Mouse (Mus musculus): ENCODE results near the gene Ddrgk1. TPM values are rescaled to one million over a fixed set of nuclear protein-coding genes. Genes with fewer than 3 reads are reported as not detected.
"Not testable (repeated sequence)": the region's sequence is repeated elsewhere in the genome, so short reads cannot be mapped to it uniquely, and the experiment has no call there.

Gene Ddrgk1
- polyA plus RNA-seq, 1 experiment from 2014 or later = 65.7 TPM

GRCm38 (mm10) chr2:130658530-130658929 is 5.9 kb downstream of the Ddrgk1 start:
- Histone ChIP-seq H3K9ac (replicated peaks; ENCODE audit: low read depth, low read length) (no peak overlapping the region), H3K4me2 (replicated peaks; ENCODE audit: low read depth, low read length) (no peak overlapping the region), H3K36me3 (ENCODE audit: control insufficient read depth, insufficient read depth, low read length) (peaks cover 73% of the 10 kb centered on the region), H3K9me3 (ENCODE audit: control insufficient read depth, low read depth, low read length) (no peaks in the 10 kb centered on the region), H3K4me3 (ENCODE audit: low read depth, low read length) (no peak overlapping the region), H3K4me1 (ENCODE audit: control insufficient read depth, insufficient read depth, low read length) (peaks cover 8% of the 10 kb centered on the region; the same call in 1 of the 2 replicates), H3K27me3 (ENCODE audit: control insufficient read depth, insufficient read depth, low read length) (no peaks in the 10 kb centered on the region), H3K27ac (ENCODE audit: low read length) (no peak overlapping the region)
- no peak for ATAC-seq (ENCODE audit: insufficient number of reproducible peaks, insufficient read depth, low FRiP score, low read depth)
- 97% methylated on average over 10 of the region's 10 CpGs for WGBS

DNA sequence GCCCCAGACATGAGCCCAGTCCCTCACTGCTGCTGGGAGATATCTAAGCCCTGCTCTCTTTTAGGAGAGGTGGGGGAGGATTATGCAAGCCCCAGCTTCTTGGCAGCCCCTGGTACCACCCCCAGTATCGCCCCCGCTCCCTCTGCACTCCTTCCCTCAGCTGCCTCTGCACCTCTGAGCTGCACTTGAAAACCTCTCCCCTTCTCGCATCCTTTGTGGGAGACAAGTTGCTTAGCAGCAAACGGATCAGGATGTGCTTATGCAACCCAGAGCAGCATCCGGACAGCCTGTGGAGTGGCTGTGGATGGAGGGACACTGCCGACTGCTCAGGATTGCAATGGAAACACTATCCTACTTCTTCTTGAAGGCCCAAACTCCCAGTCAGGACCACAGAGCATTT is 6.9 kb downstream of the Ddrgk1 start:
- H3K4me1 ChIP-seq (ENCODE audit: control insufficient read depth, insufficient read depth, low read length) = no peaks in the 10 kb centered on the region
- WGBS = 84% methylated on average over 6 of the region's 6 CpGs
- H3K4me3 ChIP-seq (ENCODE audit: low read depth, low read length) = no peak overlapping the region
- H3K27ac ChIP-seq (ENCODE audit: low read length) = no peak overlapping the region
- H3K27me3 ChIP-seq (ENCODE audit: control insufficient read depth, insufficient read depth, low read length) = no peaks in the 10 kb centered on the region
- ATAC-seq (ENCODE audit: insufficient number of reproducible peaks, insufficient read depth, low FRiP score, low read depth) = no peak
- no peaks in the 10 kb centered on the region for H3K9me3 ChIP-seq (ENCODE audit: control insufficient read depth, low read depth, low read length)
- no peak overlapping the region for H3K9ac ChIP-seq (replicated peaks; ENCODE audit: low read depth, low read length)
- peaks cover 80% of the 10 kb centered on the region for H3K36me3 ChIP-seq (ENCODE audit: control insufficient read depth, insufficient read depth, low read length)
- H3K4me2 ChIP-seq (replicated peaks; ENCODE audit: low read depth, low read length) = no peak overlapping the region

GRCm38 (mm10) chr2:130656536-130656935 is 7.9 kb downstream of the Ddrgk1 start:
- 93% methylated on average over 9 of the region's 9 CpGs for WGBS
- ATAC-seq (ENCODE audit: insufficient number of reproducible peaks, insufficient read depth, low FRiP score, low read depth) = no peak
- peaks cover 77% of the 10 kb centered on the region for H3K36me3 ChIP-seq (ENCODE audit: control insufficient read depth, insufficient read depth, low read length)

DNA sequence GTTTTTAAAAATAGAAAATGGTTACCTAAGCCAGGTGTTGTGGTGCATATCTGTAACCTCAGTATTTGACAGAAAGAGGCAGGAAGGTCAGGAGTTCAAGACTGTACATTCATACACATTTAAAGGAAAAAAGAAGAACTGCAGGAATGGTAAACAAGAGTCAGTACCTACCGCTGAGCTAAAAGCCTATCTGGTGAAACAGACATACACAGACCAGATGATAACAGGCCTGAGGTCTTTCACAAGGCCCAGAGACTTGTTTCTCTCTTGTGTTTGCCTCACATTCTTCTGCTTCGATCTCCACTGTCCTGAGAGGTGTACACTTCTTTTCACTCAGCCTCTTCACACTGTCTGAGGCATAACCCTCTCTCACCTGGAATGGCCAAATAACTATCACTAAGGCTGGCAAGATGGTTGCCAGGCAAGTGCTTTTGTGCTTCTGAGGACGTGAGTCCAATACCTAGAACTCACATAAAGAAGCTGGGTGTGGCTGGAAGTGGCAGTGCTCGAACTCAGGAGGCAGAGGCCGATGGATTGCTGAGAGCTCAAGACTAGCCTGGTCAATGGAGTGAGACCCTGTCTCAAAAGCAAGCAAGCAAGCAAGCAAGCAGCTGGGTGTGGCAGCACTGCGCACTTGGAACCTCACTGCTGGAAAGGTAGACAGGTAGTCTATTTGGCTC is 8.7 kb downstream of the Ddrgk1 start:
- WGBS = 86% methylated on average over 6 of the region's 6 CpGs
- H3K9me3 ChIP-seq (ENCODE audit: control insufficient read depth, low read depth, low read length) = no peaks in the 10 kb centered on the region
- no peaks in the 10 kb centered on the region for H3K27me3 ChIP-seq (ENCODE audit: control insufficient read depth, insufficient read depth, low read length)
- no peak overlapping the region for H3K4me2 ChIP-seq (replicated peaks; ENCODE audit: low read depth, low read length)
- H3K9ac ChIP-seq (replicated peaks; ENCODE audit: low read depth, low read length) = no peak overlapping the region
- no peak for ATAC-seq (ENCODE audit: insufficient number of reproducible peaks, insufficient read depth, low FRiP score, low read depth)
- peaks cover 70% of the 10 kb centered on the region for H3K36me3 ChIP-seq (ENCODE audit: control insufficient read depth, insufficient read depth, low read length)
- no peak overlapping the region for H3K27ac ChIP-seq (ENCODE audit: low read length)
- no peak overlapping the region for H3K4me3 ChIP-seq (ENCODE audit: low read depth, low read length)
- no peaks in the 10 kb centered on the region for H3K4me1 ChIP-seq (ENCODE audit: control insufficient read depth, insufficient read depth, low read length)

More at GRCm38 (mm10) chr2:130656536-130656935, 7.9 kb downstream of the Ddrgk1 start:
- H3K9me3 ChIP-seq (ENCODE audit: control insufficient read depth, low read depth, low read length) = no peaks in the 10 kb centered on the region
- H3K4me3 ChIP-seq (ENCODE audit: low read depth, low read length) = no peak overlapping the region
- H3K27me3 ChIP-seq (ENCODE audit: control insufficient read depth, insufficient read depth, low read length) = no peaks in the 10 kb centered on the region
- no peak overlapping the region for H3K4me2 ChIP-seq (replicated peaks; ENCODE audit: low read depth, low read length)
- H3K27ac ChIP-seq (ENCODE audit: low read length) = no peak overlapping the region
- H3K9ac ChIP-seq (replicated peaks; ENCODE audit: low read depth, low read length) = no peak overlapping the region
- no peaks in the 10 kb centered on the region for H3K4me1 ChIP-seq (ENCODE audit: control insufficient read depth, insufficient read depth, low read length)

GRCm38 (mm10) chr2:130653760-130654159 is 10.7 kb downstream of the Ddrgk1 start:
- Histone ChIP-seq H3K27me3 (ENCODE audit: control insufficient read depth, insufficient read depth, low read length) (no peaks in the 10 kb centered on the region), H3K9me3 (ENCODE audit: control insufficient read depth, low read depth, low read length) (no peaks in the 10 kb centered on the region), H3K4me1 (ENCODE audit: control insufficient read depth, insufficient read depth, low read length) (no peaks in the 10 kb centered on the region), H3K9ac (replicated peaks; ENCODE audit: low read depth, low read length) (no peak overlapping the region), H3K4me2 (replicated peaks; ENCODE audit: low read depth, low read length) (no peak overlapping the region), H3K27ac (ENCODE audit: low read length) (no peak overlapping the region), H3K4me3 (ENCODE audit: low read depth, low read length) (no peak overlapping the region), H3K36me3 (ENCODE audit: control insufficient read depth, insufficient read depth, low read length) (peaks cover 55% of the 10 kb centered on the region)
- WGBS = 82% methylated on average over 1 of the region's 1 CpGs
- no peak for ATAC-seq (ENCODE audit: insufficient number of reproducible peaks, insufficient read depth, low FRiP score, low read depth)

DNA sequence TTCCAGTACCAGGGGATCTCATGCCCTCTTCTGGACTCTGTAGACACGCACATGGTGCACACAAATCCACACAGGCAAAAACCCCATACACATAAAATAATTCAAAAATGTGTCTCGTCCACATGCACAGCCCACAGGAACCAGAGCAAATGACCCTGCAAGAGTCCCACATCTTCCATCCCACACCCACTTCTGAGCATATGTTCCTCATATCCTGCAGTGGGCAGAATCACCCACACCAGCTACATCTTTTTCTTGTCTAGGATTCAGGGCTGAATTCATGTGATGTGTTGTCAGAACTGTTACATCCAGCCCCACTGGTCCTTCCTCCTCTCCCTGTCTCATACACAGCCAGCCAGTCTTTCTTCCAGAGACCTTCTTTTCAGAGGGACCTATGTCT is 11.2 kb downstream of the Ddrgk1 start:
- no peak for ATAC-seq (ENCODE audit: insufficient number of reproducible peaks, insufficient read depth, low FRiP score, low read depth)
- H3K36me3 ChIP-seq (ENCODE audit: control insufficient read depth, insufficient read depth, low read length) = peaks cover 52% of the 10 kb centered on the region
- WGBS = 89% methylated on average over 2 of the region's 2 CpGs

DNA sequence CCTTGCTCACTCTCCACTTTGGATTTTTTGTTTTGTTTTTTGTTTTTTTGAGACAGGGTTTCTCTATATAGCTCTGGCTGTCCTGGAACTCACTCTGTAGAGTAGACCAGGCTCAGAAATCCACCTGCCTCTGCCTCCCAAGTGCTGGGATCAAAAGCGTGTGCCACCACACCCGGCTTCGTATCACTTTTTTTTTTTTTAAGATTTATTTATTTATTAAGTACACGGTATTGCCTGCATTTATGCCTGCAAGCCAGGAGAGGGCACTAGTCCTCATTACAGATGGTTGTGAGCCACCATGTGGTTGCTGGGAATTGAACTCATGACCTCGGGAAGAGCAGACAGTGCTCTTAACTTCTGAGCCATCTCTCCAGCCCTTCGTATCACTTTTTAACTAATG is 15.4 kb downstream of the Ddrgk1 start:
- WGBS = 80% methylated on average over 6 of the region's 6 CpGs
- H3K4me3 ChIP-seq (ENCODE audit: low read depth, low read length); H3K9ac ChIP-seq (replicated peaks; ENCODE audit: low read depth, low read length); H3K27ac ChIP-seq (ENCODE audit: low read length); ATAC-seq (ENCODE audit: insufficient number of reproducible peaks, insufficient read depth, low FRiP score, low read depth); H3K9me3 ChIP-seq (ENCODE audit: control insufficient read depth, low read depth, low read length); H3K27me3 ChIP-seq (ENCODE audit: control insufficient read depth, insufficient read depth, low read length); H3K4me2 ChIP-seq (replicated peaks; ENCODE audit: low read depth, low read length); H3K4me1 ChIP-seq (ENCODE audit: control insufficient read depth, insufficient read depth, low read length): not testable (repeated sequence)
- H3K36me3 ChIP-seq (ENCODE audit: control insufficient read depth, insufficient read depth, low read length) = peaks cover 16% of the 10 kb centered on the region

More for the DNA sequence above, 11.2 kb downstream of the Ddrgk1 start:
- no peak overlapping the region for H3K27ac ChIP-seq (ENCODE audit: low read length)
- H3K9ac ChIP-seq (replicated peaks; ENCODE audit: low read depth, low read length) = no peak overlapping the region
- no peak overlapping the region for H3K4me3 ChIP-seq (ENCODE audit: low read depth, low read length)
- no peaks in the 10 kb centered on the region for H3K27me3 ChIP-seq (ENCODE audit: control insufficient read depth, insufficient read depth, low read length)
- no peaks in the 10 kb centered on the region for H3K9me3 ChIP-seq (ENCODE audit: control insufficient read depth, low read depth, low read length)
- H3K4me2 ChIP-seq (replicated peaks; ENCODE audit: low read depth, low read length) = no peak overlapping the region
- H3K4me1 ChIP-seq (ENCODE audit: control insufficient read depth, insufficient read depth, low read length) = no peaks in the 10 kb centered on the region

DNA sequence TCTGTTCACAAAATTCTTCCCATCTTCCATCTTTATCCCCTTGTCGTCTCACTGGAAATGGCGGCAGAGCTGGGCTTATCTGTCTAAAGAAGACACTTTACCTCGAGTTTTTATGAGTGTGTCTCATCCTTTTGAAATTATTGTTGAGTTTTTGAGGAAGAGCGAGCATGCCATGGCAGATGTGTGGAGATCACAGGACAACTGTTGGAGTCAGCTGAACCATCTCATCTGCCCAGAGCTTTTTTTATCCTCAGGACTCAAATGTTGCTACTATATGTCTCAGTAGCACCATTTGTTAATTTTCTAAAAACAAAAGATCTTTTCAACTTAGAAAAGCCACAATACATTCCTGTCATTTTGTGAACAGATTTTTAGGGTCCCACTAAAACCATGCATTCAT is 19.3 kb downstream of the Ddrgk1 start:
- Histone ChIP-seq H3K9me3 (ENCODE audit: control insufficient read depth, low read depth, low read length) (no peaks in the 10 kb centered on the region), H3K9ac (replicated peaks; ENCODE audit: low read depth, low read length) (no peak overlapping the region), H3K27me3 (ENCODE audit: control insufficient read depth, insufficient read depth, low read length) (no peaks in the 10 kb centered on the region), H3K4me3 (ENCODE audit: low read depth, low read length) (no peak overlapping the region), H3K4me2 (replicated peaks; ENCODE audit: low read depth, low read length) (no peak overlapping the region), H3K36me3 (ENCODE audit: control insufficient read depth, insufficient read depth, low read length) (no peaks in the 10 kb centered on the region), H3K27ac (ENCODE audit: low read length) (no peak overlapping the region), H3K4me1 (ENCODE audit: control insufficient read depth, insufficient read depth, low read length) (0 out of 2 replicates have a peak, but pooled peaks cover 6% of the 10 kb centered on the region)
- 74% methylated on average over 4 of the region's 4 CpGs for WGBS
- ATAC-seq (ENCODE audit: insufficient number of reproducible peaks, insufficient read depth, low FRiP score, low read depth) = no peak

All from stomach, embryonic 14.5 days (tissue).